Mouse (Mus musculus) hindbrain, embryonic 16.5 days (tissue): ENCODE results near the gene Arl2bp. TPM values are rescaled to one million over a fixed set of nuclear protein-coding genes. Genes with fewer than 3 reads are reported as not detected.

Source experiments
- ATAC-seq: fragments of 200-750 bp; cut with Nextera tagmentation; 2 replicates; pipeline ENCODE4 v1.8.0; 2017; ENCODE audit warnings: moderate TSS enrichment, moderate library complexity
- H3K27ac ChIP-seq: fragments of 300-500 bp; sonication (generic); 2 replicates; pipeline ENCODE4 v1.5.1; 2014; ENCODE audit warnings: low read depth, mild to moderate bottlenecking, control low read depth, low read length, moderate library complexity
- H3K27me3 ChIP-seq: fragments of 300-500 bp; sonication (generic); replicated peaks from 2 replicates; pipeline ENCODE4 v1.6.1; 2014; ENCODE audit warnings: low read length; ENCODE audit not compliant: control insufficient read depth, insufficient read depth
- H3K36me3 ChIP-seq: fragments of 300-500 bp; sonication (generic); 2 replicates; pipeline ENCODE4 v1.6.1; 2014; ENCODE audit warnings: mild to moderate bottlenecking, low read length, moderate library complexity, mixed read lengths; ENCODE audit not compliant: control insufficient read depth, insufficient read depth
- H3K4me1 ChIP-seq: fragments of 300-500 bp; sonication (generic); 2 replicates; pipeline ENCODE4 v1.6.1; 2014; ENCODE audit warnings: low read depth, low read length; ENCODE audit not compliant: control insufficient read depth, insufficient read depth
- H3K4me2 ChIP-seq: fragments of 300-500 bp; sonication (generic); 2 replicates; pipeline ENCODE4 v1.6.1; 2014; ENCODE audit warnings: mild to moderate bottlenecking, low read length, control low read depth, moderate library complexity
- H3K4me3 ChIP-seq: fragments of 300-500 bp; sonication (generic); 2 replicates; pipeline ENCODE4 v1.5.1; 2014; ENCODE audit warnings: mild to moderate bottlenecking, low read length, control low read depth, moderate library complexity
- H3K9ac ChIP-seq: fragments of 300-500 bp; sonication (generic); 2 replicates; pipeline ENCODE4 v1.6.1; 2014; ENCODE audit warnings: low read depth, mild to moderate bottlenecking, control low read depth, low read length, moderate library complexity
- H3K9me3 ChIP-seq: fragments of 300-500 bp; sonication (generic); 2 replicates; pipeline ENCODE4 v1.6.1; 2014; ENCODE audit warnings: mild to moderate bottlenecking, low read length, moderate library complexity; ENCODE audit not compliant: control insufficient read depth
- WGBS: fragments of 180-500 bp; shearing (Covaris S2); extraction: QIAGEN DNeasy Blood & Tissue Kit; methylation state at CpG from one replicate; pipeline ENCODE4 v1.1.7; 2014; 5-methylcytosine and 5-hydroxymethylcytosine counted together
- polyA plus RNA-seq: library from polyadenylated mRNA; unstranded; fragments of >200 nt; fragmentation: Nextera tagmentation; extraction: Ambion mirVana; gene quantifications from 2 replicates; pipeline ENCODE4 v1.2.1, GENCODE M21; 2015

Arl2bp gene
- polyA plus RNA-seq, 1 experiment from 2014 or later: 191 TPM

- H3K36me3 ChIP-seq: peaks cover 29% of the 10 kb centered on the region
Measured at GRCm38 (mm10) chr8:94652951-94653350, 13.4 kb upstream of the Arl2bp start.

GRCm38 (mm10) chr8:94654994-94655393 lies 11.4 kb upstream of the Arl2bp start:
- Histone ChIP-seq H3K36me3 (peaks cover 24% of the 10 kb centered on the region), H3K27ac (no peak overlapping the region), H3K4me2 (no peak overlapping the region), H3K4me1 (no peaks in the 10 kb centered on the region), H3K9ac (no peak overlapping the region), H3K9me3 (no peaks in the 10 kb centered on the region), H3K27me3 (no peaks in the 10 kb centered on the region), H3K4me3 (no peak overlapping the region)
- ATAC-seq: no peak

More at GRCm38 (mm10) chr8:94652951-94653350, 13.4 kb upstream of the Arl2bp start:
- H3K27me3 ChIP-seq: no peaks in the 10 kb centered on the region
- no peaks in the 10 kb centered on the region for H3K4me1 ChIP-seq
- no peak overlapping the region for H3K4me3 ChIP-seq
- H3K9me3 ChIP-seq: no peaks in the 10 kb centered on the region
- H3K4me2 ChIP-seq: no peak overlapping the region
- WGBS: 92% methylated on average over 3 of the region's 3 CpGs
- ATAC-seq: no peak
- H3K9ac ChIP-seq: no peak overlapping the region
- H3K27ac ChIP-seq: no peak overlapping the region

GRCm38 (mm10) chr8:94658031-94658430 lies 8.4 kb upstream of the Arl2bp start:
- Histone ChIP-seq H3K27ac (no peak overlapping the region), H3K36me3 (peaks cover 21% of the 10 kb centered on the region), H3K4me2 (no peak overlapping the region), H3K9ac (no peak overlapping the region), H3K4me3 (no peak overlapping the region), H3K9me3 (no peaks in the 10 kb centered on the region), H3K27me3 (no peaks in the 10 kb centered on the region), H3K4me1 (no peaks in the 10 kb centered on the region)
- WGBS: 93% methylated on average over 2 of the region's 2 CpGs
- no peak for ATAC-seq

- H3K27ac ChIP-seq: no peak overlapping the region
- WGBS: 90% methylated on average over 4 of the region's 4 CpGs
- H3K4me3 ChIP-seq: no peak overlapping the region
- H3K4me1 ChIP-seq: no peaks in the 10 kb centered on the region
- H3K36me3 ChIP-seq: peaks cover 13% of the 10 kb centered on the region
- H3K27me3 ChIP-seq: no peaks in the 10 kb centered on the region
- no peak overlapping the region for H3K9ac ChIP-seq
- ATAC-seq: no peak
- no peaks in the 10 kb centered on the region for H3K9me3 ChIP-seq
- no peak overlapping the region for H3K4me2 ChIP-seq
Measured at GRCm38 (mm10) chr8:94660418-94660817, 6.0 kb upstream of the Arl2bp start.

GRCm38 (mm10) chr8:94664722-94665121 lies 1.7 kb upstream of the Arl2bp start:
- no peak overlapping the region for H3K4me3 ChIP-seq
- peaks cover 11% of the 10 kb centered on the region for H3K4me1 ChIP-seq
- H3K36me3 ChIP-seq: peaks cover 2% of the 10 kb centered on the region; the same call in 1 of the 2 replicates
- H3K9me3 ChIP-seq: no peaks in the 10 kb centered on the region
- 77% methylated on average over 2 of the region's 2 CpGs for WGBS
- no peak overlapping the region for H3K9ac ChIP-seq
- no peak for ATAC-seq
- no peaks in the 10 kb centered on the region for H3K27me3 ChIP-seq
- no peak overlapping the region for H3K27ac ChIP-seq
- H3K4me2 ChIP-seq: no peak overlapping the region

- H3K4me1 ChIP-seq: no peaks in the 10 kb centered on the region
- peaks cover 36% of the 10 kb centered on the region for H3K36me3 ChIP-seq
- no peaks in the 10 kb centered on the region for H3K27me3 ChIP-seq
- no peak for ATAC-seq
- H3K4me3 ChIP-seq: no peak overlapping the region
- no peaks in the 10 kb centered on the region for H3K9me3 ChIP-seq
- H3K27ac ChIP-seq: no peak overlapping the region
- no peak overlapping the region for H3K9ac ChIP-seq
- no peak overlapping the region for H3K4me2 ChIP-seq
- WGBS: 90% methylated on average over 5 of the region's 5 CpGs
Measured at GRCm38 (mm10) chr8:94674384-94674783, 8.0 kb downstream of the Arl2bp start.

- whole genome bisulfite sequencing: 84% methylated on average over 6 of the region's 6 CpGs
- H3K9me3 ChIP-seq: no peaks in the 10 kb centered on the region
- H3K36me3 ChIP-seq: peaks cover 33% of the 10 kb centered on the region
- ATAC-seq: peak; percentile 38
- no peaks in the 10 kb centered on the region for H3K27me3 ChIP-seq
- no peaks in the 10 kb centered on the region for H3K4me1 ChIP-seq
- H3K4me3 ChIP-seq: no peak overlapping the region
- no peak overlapping the region for H3K9ac ChIP-seq
- 0 out of 2 replicates have a peak overlapping the region, but pooled peaks have one; percentile 19 for H3K27ac ChIP-seq
- H3K4me2 ChIP-seq: no peak overlapping the region
Measured at GRCm38 (mm10) chr8:94675923-94676322, 9.5 kb downstream of the Arl2bp start.

- no peaks in the 10 kb centered on the region for H3K4me1 ChIP-seq
- no peak overlapping the region for H3K4me2 ChIP-seq
- H3K9me3 ChIP-seq: no peaks in the 10 kb centered on the region
- H3K27me3 ChIP-seq: no peaks in the 10 kb centered on the region
- no peak overlapping the region for H3K9ac ChIP-seq
- H3K27ac ChIP-seq: peak overlapping the region; percentile 69
- no peak overlapping the region for H3K4me3 ChIP-seq
- ATAC-seq: peak; percentile 26; the same call in 1 of the 2 replicates
- 49% methylated on average over 9 of the region's 9 CpGs for WGBS
- peaks cover 9% of the 10 kb centered on the region for H3K36me3 ChIP-seq
Measured at GRCm38 (mm10) chr8:94678582-94678981, 12.2 kb downstream of the Arl2bp start.

GRCm38 (mm10) chr8:94680414-94680813 lies 14.0 kb downstream of the Arl2bp start:
- H3K9me3 ChIP-seq: no peaks in the 10 kb centered on the region
- no peak overlapping the region for H3K27ac ChIP-seq
- ATAC-seq: no peak
- H3K9ac ChIP-seq: no peak overlapping the region
- no peaks in the 10 kb centered on the region for H3K36me3 ChIP-seq
- H3K27me3 ChIP-seq: no peaks in the 10 kb centered on the region
- H3K4me2 ChIP-seq: no peak overlapping the region
- WGBS: 87% methylated on average over 3 of the region's 3 CpGs
- no peaks in the 10 kb centered on the region for H3K4me1 ChIP-seq
- H3K4me3 ChIP-seq: no peak overlapping the region
